Mouse (Mus musculus) CH12.LX (cell line): ENCODE measurements at regions not wholly inside any gene's neighbourhood (a gene's known extent, or its start where the extent isn't known, plus 50 kb on each side); places are given as distances from the start of the nearest gene placed in this dataset.

ENCODE experiments used
- DNase-seq: peaks from one replicate; pipeline ENCODE4 v3.0.0-alpha.2; 2013; ENCODE audit errors: extremely low read depth
- H3K27ac ChIP-seq: 2 replicates; pipeline ENCODE4 v1.5.1; 2012; ENCODE audit warnings: low read depth, mild to moderate bottlenecking, control low read depth, moderate library complexity; ENCODE audit not compliant: insufficient read depth
- H3K27me3 ChIP-seq: replicated peaks from 2 replicates; pipeline ENCODE3; 2012; ENCODE audit warnings: inconsistent platforms
- H3K36me3 ChIP-seq, 2 experiments: replicated peaks in 1 of 2; 2 replicates each; pipeline versions ENCODE3 to v1.6.1; 2012; ENCODE audit warnings: inconsistent platforms in 1 of 2, low read length in 1 of 2, mild to moderate bottlenecking in 1 of 2, mixed read lengths in 1 of 2, moderate library complexity in 1 of 2; ENCODE audit not compliant: control insufficient read depth in 1 of 2, insufficient read depth in 1 of 2
- H3K4me1 ChIP-seq, 2 experiments: 2 replicates each; pipeline ENCODE4 v1.6.1; 2012; ENCODE audit warnings: inconsistent platforms in 1 of 2, moderate library complexity in 1 of 2; ENCODE audit not compliant: insufficient read depth in 2 of 2, control insufficient read depth in 1 of 2
- H3K4me2 ChIP-seq: 2 replicates; pipeline ENCODE4 v1.6.1; 2012; ENCODE audit warnings: low read depth, mild to moderate bottlenecking, control low read depth; ENCODE audit not compliant: poor library complexity, insufficient read depth, severe bottlenecking
- H3K4me3 ChIP-seq, 3 experiments: fragments of 150-350 bp in 1 of 3; sonication (generic) in 1 of 3; replicated peaks in 1 of 3; 2 replicates each; pipeline versions ENCODE3 to v1.5.1; 2011 to 2012; ENCODE audit warnings: low read depth in 2 of 3, low read length in 2 of 3, mild to moderate bottlenecking in 2 of 3, moderate library complexity in 2 of 3, control low read depth in 1 of 3, improper control_type of control experiment in 1 of 3, inconsistent platforms in 1 of 3, mixed read lengths in 1 of 3; ENCODE audit not compliant: poor library complexity in 1 of 3
- H3K79me2 ChIP-seq: replicated peaks from 2 replicates; pipeline ENCODE4 v1.6.1; 2012; ENCODE audit warnings: mild to moderate bottlenecking, moderate library complexity; ENCODE audit not compliant: control insufficient read depth, poor library complexity, insufficient read depth, severe bottlenecking; ENCODE audit errors: extremely low read depth
- H3K9ac ChIP-seq: 2 replicates; pipeline ENCODE4 v1.6.1; 2012; ENCODE audit warnings: low read depth, mild to moderate bottlenecking, control low read depth, moderate library complexity; ENCODE audit not compliant: insufficient read depth
- H3K9me3 ChIP-seq: replicated peaks from 2 replicates; pipeline ENCODE3; 2012; ENCODE audit warnings: low read length, inconsistent platforms, mixed read lengths
- CHD1 ChIP-seq: IDR thresholded peaks from 2 replicates; pipeline ENCODE4 v1.6.1; 2012; ENCODE audit warnings: low read depth, low read length, improper control_type of control experiment, inconsistent platforms
- CHD2 ChIP-seq: IDR thresholded peaks from 2 replicates; pipeline ENCODE4 v1.6.1; 2011; ENCODE audit warnings: low read length, improper control_type of control experiment
- CTCF ChIP-seq, 2 experiments: IDR thresholded peaks in 1 of 2; conservative IDR thresholded peaks in 1 of 2; 2 replicates each; pipeline ENCODE4 v1.5.1; 2011 to 2012; ENCODE audit warnings: low read depth in 2 of 2, low read length in 2 of 2, improper control_type of control experiment in 1 of 2, inconsistent platforms in 1 of 2, mild to moderate bottlenecking in 1 of 2, moderate library complexity in 1 of 2
- E2F4 ChIP-seq: IDR thresholded peaks from 2 replicates; pipeline ENCODE4 v1.6.1; 2011; ENCODE audit warnings: low read depth, low read length, improper control_type of control experiment; ENCODE audit not compliant: insufficient replicate concordance
- ELF1 ChIP-seq: IDR thresholded peaks from 2 replicates; pipeline ENCODE4 v1.6.1; 2014; ENCODE audit warnings: low read depth, mild to moderate bottlenecking, inconsistent platforms, low read length, improper control_type of control experiment
- EP300 ChIP-seq: IDR thresholded peaks from 2 replicates; pipeline ENCODE4 v1.6.1; 2011; ENCODE audit warnings: low read length, improper control_type of control experiment
- ETS1 ChIP-seq: conservative IDR thresholded peaks from 2 replicates; pipeline ENCODE4 v1.6.1; 2012; ENCODE audit warnings: low read depth, mild to moderate bottlenecking, inconsistent platforms, low read length, improper control_type of control experiment, moderate library complexity
- IRF4 ChIP-seq: IDR thresholded peaks from 2 replicates; pipeline ENCODE4 v1.6.1; 2014; ENCODE audit warnings: low read depth, mild to moderate bottlenecking, inconsistent platforms, low read length, improper control_type of control experiment
- JUN ChIP-seq: IDR thresholded peaks from 2 replicates; pipeline ENCODE4 v1.6.1; 2011; ENCODE audit warnings: low read depth, mild to moderate bottlenecking, low read length, improper control_type of control experiment, moderate library complexity; ENCODE audit not compliant: insufficient read depth
- KAT2A ChIP-seq: IDR thresholded peaks from 2 replicates; pipeline ENCODE4 v1.6.1; 2012; ENCODE audit warnings: low read length, improper control_type of control experiment, inconsistent platforms; ENCODE audit not compliant: insufficient replicate concordance
- MAFK ChIP-seq: IDR thresholded peaks from 2 replicates; pipeline ENCODE4 v1.6.1; 2011; ENCODE audit warnings: low read length, improper control_type of control experiment; ENCODE audit not compliant: insufficient replicate concordance
- MAX ChIP-seq: IDR thresholded peaks from 2 replicates; pipeline ENCODE4 v1.6.1; 2011; ENCODE audit warnings: low read length, improper control_type of control experiment
- MAZ ChIP-seq: IDR thresholded peaks from 2 replicates; pipeline ENCODE4 v1.6.1; 2012; ENCODE audit warnings: low read depth, mild to moderate bottlenecking, inconsistent platforms, low read length, improper control_type of control experiment, moderate library complexity
- MXI1 ChIP-seq: IDR thresholded peaks from 2 replicates; pipeline ENCODE4 v1.6.1; 2011; ENCODE audit warnings: mild to moderate bottlenecking, low read depth, low read length, improper control_type of control experiment
- MYC ChIP-seq: IDR thresholded peaks from 2 replicates; pipeline ENCODE4 v1.6.1; 2011; ENCODE audit warnings: low read depth, mild to moderate bottlenecking, improper control_type of control experiment, low read length
- POLR2AphosphoS2 ChIP-seq: IDR thresholded peaks from 2 replicates; pipeline ENCODE4 v1.6.1; 2011; ENCODE audit warnings: low read depth, low read length, improper control_type of control experiment
- SIN3A ChIP-seq: IDR thresholded peaks from 2 replicates; pipeline ENCODE4 v1.6.1; 2012; ENCODE audit warnings: low read length, improper control_type of control experiment, inconsistent platforms
- TBP ChIP-seq: conservative IDR thresholded peaks from 2 replicates; pipeline ENCODE4 v1.6.1; 2011; ENCODE audit warnings: low read depth, low read length, improper control_type of control experiment
- UBTF ChIP-seq: IDR thresholded peaks from 2 replicates; pipeline ENCODE4 v1.6.1; 2012; ENCODE audit warnings: low read depth, mild to moderate bottlenecking, inconsistent platforms, low read length, improper control_type of control experiment, moderate library complexity
- USF2 ChIP-seq: conservative IDR thresholded peaks from 2 replicates; pipeline ENCODE4 v1.6.1; 2011; ENCODE audit warnings: low read depth, low read length, improper control_type of control experiment
- ZMIZ1 ChIP-seq: IDR thresholded peaks from 2 replicates; pipeline ENCODE4 v1.6.1; 2012; ENCODE audit warnings: low read depth, mild to moderate bottlenecking, inconsistent platforms, low read length, improper control_type of control experiment
- dilution Hi-C: fragments of 300-500 bp; cut with MboI; formaldehyde crosslinking; loops from 2 replicates; pipeline ENCODE4 v1.14.3; 2020; ENCODE audit warnings: low sequenced_read_pairs; ENCODE audit not compliant: extremely low pct_unique_long_range_greater_than_20kb, extremely low pct_ligation_motif_present
- in situ Hi-C: fragments of 300-500 bp; cut with MboI; formaldehyde crosslinking; loops from 3 replicates; pipeline ENCODE4 v1.14.3; 2019; ENCODE audit warnings: low sequenced_read_pairs, low pct_ligation_motif_present, low pct_unique_long_range_greater_than_20kb, mixed read lengths

- Histone ChIP-seq H3K27ac (no peak overlapping the region), H3K27me3 (no peaks in the 10 kb centered on the region), H3K4me1 (peaks cover 8 to 36% of the 10 kb centered on the region in 2 experiments; a peak in 3 of 4 replicates), H3K9ac (no peak overlapping the region), H3K36me3 (no peaks in the 10 kb centered on the region), H3K9me3 (peaks cover 5% of the 10 kb centered on the region), H3K4me3 (no peak overlapping the region), H3K4me2 (no peak overlapping the region), H3K79me2 (no peaks in the 10 kb centered on the region)
- TF ChIP-seq EP300 (no peak), ELF1 (no peak), MAZ (no peak), USF2 (no peak), UBTF (no peak), MAFK (no peak)
- no peak for DNase-seq
- dilution Hi-C loops, result no loop called here
- in situ Hi-C loops, result no loop called here
These were observed 105.1 kb upstream of the Max start for GRCm38 (mm10) chr12:77067115-77067514.

- in situ Hi-C loops, result no loop called here
- peaks cover 8 to 40% of the 10 kb centered on the region in 2 experiments; a peak in 3 of 4 replicates for H3K4me1 ChIP-seq
- DNase-seq, result no peak
These were observed 103.9 kb upstream of the Max start for GRCm38 (mm10) chr12:77065645-77066512.

More at GRCm38 (mm10) chr12:77065645-77066512, 103.9 kb upstream of the Max start:
- H3K4me3 ChIP-seq, result no peak overlapping the region
- H3K9me3 ChIP-seq, result peaks cover 5% of the 10 kb centered on the region
- no peak overlapping the region for H3K4me2 ChIP-seq
- no peaks in the 10 kb centered on the region for H3K79me2 ChIP-seq
- dilution Hi-C loops, result no loop called here
- no peaks in the 10 kb centered on the region for H3K36me3 ChIP-seq
- no peaks in the 10 kb centered on the region for H3K27me3 ChIP-seq
- H3K9ac ChIP-seq, result no peak overlapping the region
- TF ChIP-seq CTCF (conservative IDR thresholded peaks at IDR 0.05 in 1 of 2, IDR thresholded peaks at IDR 0.05 in 1 of 2; ENCODE audit: low read depth in 2 of 2, low read length in 2 of 2), result no peak
- TF ChIP-seq E2F4, result no peak
- TF ChIP-seq ETS1, result no peak
- TF ChIP-seq KAT2A, result no peak
- no peak for TF ChIP-seq TBP
- no peak for TF ChIP-seq CHD1
- TF ChIP-seq MYC, result no peak
- TF ChIP-seq ZMIZ1, result no peak
- no peak for TF ChIP-seq SIN3A
- no peak for TF ChIP-seq MAFK
- TF ChIP-seq UBTF, result no peak
- no peak for TF ChIP-seq MAX
- TF ChIP-seq MAZ, result no peak
- no peak for TF ChIP-seq IRF4
- TF ChIP-seq MXI1, result no peak
- no peak for TF ChIP-seq ELF1
- TF ChIP-seq CHD2, result no peak
- TF ChIP-seq POLR2AphosphoS2, result no peak
- no peak for TF ChIP-seq EP300
- TF ChIP-seq JUN, result no peak
- H3K27ac ChIP-seq, result no peak overlapping the region
